Mouse (Mus musculus): ENCODE measurements around the gene Ankfn1.

GRCm38 (mm10) chr11:89772941-89773340 lies 4.5 kb downstream of the Ankfn1 start:
- TF ChIP-seq TAL1 (IDR thresholded peaks at IDR 0.05; ENCODE audit: low read length) (no peak), GATA1 (IDR thresholded peaks at IDR 0.05; ENCODE audit: low read length) (no peak)

Measured in erythroblast, embryonic 14.5 days (primary cell).